Mouse (Mus musculus) MEL (cell line): Measurements from ENCODE around the gene Tradd.

Experiments used
- CTCF ChIP-seq, 3 experiments: IDR thresholded peaks in 2 of 3; conservative IDR thresholded peaks in 1 of 3; 2 replicates each; pipeline ENCODE4 v1.5.1; 2011 to 2012; ENCODE audit warnings: low read length in 3 of 3, low read depth in 2 of 3, mild to moderate bottlenecking in 2 of 3, improper control_type of control experiment in 1 of 3, inconsistent platforms in 1 of 3, mixed read lengths in 1 of 3, moderate library complexity in 1 of 3; ENCODE audit not compliant: control insufficient read depth in 1 of 3, insufficient read depth in 1 of 3, poor library complexity in 1 of 3, severe bottlenecking in 1 of 3
- EP300 ChIP-seq, 2 experiments: IDR thresholded peaks; 2 replicates each; pipeline ENCODE4 v1.6.1; 2011; ENCODE audit warnings: improper control_type of control experiment in 2 of 2, low read length in 2 of 2, low read depth in 1 of 2, mild to moderate bottlenecking in 1 of 2
- HCFC1 ChIP-seq: IDR thresholded peaks from 2 replicates; pipeline ENCODE4 v1.6.1; 2012; ENCODE audit warnings: low read depth, mild to moderate bottlenecking, inconsistent platforms, low read length, improper control_type of control experiment, moderate library complexity
- POLR2A ChIP-seq, 2 experiments: IDR thresholded peaks; 2 replicates each; pipeline ENCODE4 v1.6.1; 2011 to 2012; ENCODE audit warnings: low read length in 2 of 2, mild to moderate bottlenecking in 2 of 2, control low read depth in 1 of 2, improper control_type of control experiment in 1 of 2, low read depth in 1 of 2, moderate library complexity in 1 of 2; ENCODE audit not compliant: control insufficient read depth in 1 of 2, insufficient read depth in 1 of 2, poor library complexity in 1 of 2
- USF1 ChIP-seq: IDR thresholded peaks from 2 replicates; pipeline ENCODE4 v1.6.1; 2014; ENCODE audit warnings: low read depth, mild to moderate bottlenecking, inconsistent platforms, low read length, improper control_type of control experiment, moderate library complexity

- TF ChIP-seq CTCF (IDR thresholded peaks at IDR 0.05 in 2 of 3, conservative IDR thresholded peaks at IDR 0.05 in 1 of 3; ENCODE audit: control insufficient read depth in 1 of 3, insufficient read depth in 1 of 3, low read depth in 2 of 3, low read length in 3 of 3, poor library complexity in 1 of 3, severe bottlenecking in 1 of 3) (no peak), POLR2A (IDR thresholded peaks at IDR 0.05; ENCODE audit: control insufficient read depth in 1 of 2, insufficient read depth in 1 of 2, low read depth in 1 of 2, low read length in 2 of 2, poor library complexity in 1 of 2) (no peak), EP300 (IDR thresholded peaks at IDR 0.05; ENCODE audit: low read depth in 1 of 2, low read length in 2 of 2) (no peak), HCFC1 (no peak), USF1 (no peak)
Measured at GRCm38 (mm10) chr8:105306146-105306691, 41.8 kb upstream of the Tradd start.
